Mouse (Mus musculus): ENCODE measurements at regions not wholly inside any gene's neighbourhood (a gene's known extent, or its start where the extent isn't known, plus 50 kb on each side); places are given as distances from the start of the nearest gene placed in this dataset.
A peak's percentile ranks its signal among the peaks of the same experiment; 100 is the strongest.

GRCm38 (mm10) chr5:77663096-77663495, 255.3 kb upstream of the Igfbp7 start:
- intact Hi-C loops (cut with DNase I) = no loop called here
- DNase-seq (ENCODE audit: low spot score) = no peak

- no peak for DNase-seq (ENCODE audit: low spot score)
- intact Hi-C loops (cut with DNase I) = no loop called here
Measured at GRCm38 (mm10) chr5:77659016-77659415, 251.2 kb upstream of the Igfbp7 start.

GRCm38 (mm10) chr5:77644651-77645050, 236.8 kb upstream of the Igfbp7 start:
- DNase-seq (ENCODE audit: low spot score) = no peak
- intact Hi-C loops (cut with DNase I) = no loop called here

- DNase-seq (ENCODE audit: low spot score) = no peak
- intact Hi-C loops (cut with DNase I) = no loop called here
Measured at GRCm38 (mm10) chr5:77620402-77620801, 212.6 kb upstream of the Igfbp7 start.

GRCm38 (mm10) chr5:77610496-77610895, 202.7 kb upstream of the Igfbp7 start:
- intact Hi-C loops (cut with DNase I) = no loop called here
- no peak for DNase-seq (ENCODE audit: low spot score)

GRCm38 (mm10) chr5:77594719-77595118, 186.9 kb upstream of the Igfbp7 start:
- intact Hi-C loops (cut with DNase I) = no loop called here
- no peak for DNase-seq (ENCODE audit: low spot score)

GRCm38 (mm10) chr5:77589252-77589651, 181.4 kb upstream of the Igfbp7 start:
- DNase-seq (ENCODE audit: low spot score) = no peak
- intact Hi-C loops (cut with DNase I) = no loop called here

GRCm38 (mm10) chr5:77581702-77582101, 173.9 kb upstream of the Igfbp7 start:
- intact Hi-C loops (cut with DNase I) = no loop called here
- DNase-seq (ENCODE audit: low spot score) = no peak

GRCm38 (mm10) chr5:77581106-77581638, 173.3 kb upstream of the Igfbp7 start:
- intact Hi-C loops (cut with DNase I) = no loop called here
- peak; percentile 4 for DNase-seq (ENCODE audit: low spot score)

- intact Hi-C loops (cut with DNase I) = no loop called here
- DNase-seq (ENCODE audit: low spot score) = no peak
Measured at GRCm38 (mm10) chr5:77579826-77580745, 172.2 kb upstream of the Igfbp7 start.

GRCm38 (mm10) chr5:77576881-77577280, 169.0 kb upstream of the Igfbp7 start:
- intact Hi-C loops (cut with DNase I) = no loop called here
- DNase-seq (ENCODE audit: low spot score) = no peak

GRCm38 (mm10) chr5:77575780-77576179, 167.9 kb upstream of the Igfbp7 start:
- intact Hi-C loops (cut with DNase I) = no loop called here
- no peak for DNase-seq (ENCODE audit: low spot score)

- intact Hi-C loops (cut with DNase I) = no loop called here
- DNase-seq (ENCODE audit: low spot score) = peak; percentile 21
Measured at GRCm38 (mm10) chr5:77570364-77570763, 162.5 kb upstream of the Igfbp7 start.

GRCm38 (mm10) chr5:77568121-77568520, 160.3 kb upstream of the Igfbp7 start:
- peak; percentile 10 for DNase-seq (ENCODE audit: low spot score)
- intact Hi-C loops (cut with DNase I) = no loop called here

- DNase-seq (ENCODE audit: low spot score) = no peak
- intact Hi-C loops (cut with DNase I) = no loop called here
Measured at GRCm38 (mm10) chr5:77552580-77552979, 144.7 kb upstream of the Igfbp7 start.

- no peak for DNase-seq (ENCODE audit: low spot score)
- intact Hi-C loops (cut with DNase I) = no loop called here
Measured at GRCm38 (mm10) chr5:77552081-77552480, 144.2 kb upstream of the Igfbp7 start.

- intact Hi-C loops (cut with DNase I) = no loop called here
- DNase-seq (ENCODE audit: low spot score) = no peak
Measured at GRCm38 (mm10) chr5:77546001-77546620, 138.3 kb upstream of the Igfbp7 start.

GRCm38 (mm10) chr5:77532261-77533015, 124.6 kb upstream of the Igfbp7 start:
- intact Hi-C loops (cut with DNase I) = no loop called here
- DNase-seq (ENCODE audit: low spot score) = no peak

- intact Hi-C loops (cut with DNase I) = no loop called here
- no peak for DNase-seq (ENCODE audit: low spot score)
Measured at GRCm38 (mm10) chr5:77530376-77530775, 122.5 kb upstream of the Igfbp7 start.

- intact Hi-C loops (cut with DNase I) = no loop called here
- DNase-seq (ENCODE audit: low spot score) = no peak
Measured at GRCm38 (mm10) chr5:77517252-77517651, 109.4 kb upstream of the Igfbp7 start.

Data from heart, postnatal 25 days (tissue).